ENCODE assay signal across 25 mouse cellular contexts in the genomic region with DNA sequence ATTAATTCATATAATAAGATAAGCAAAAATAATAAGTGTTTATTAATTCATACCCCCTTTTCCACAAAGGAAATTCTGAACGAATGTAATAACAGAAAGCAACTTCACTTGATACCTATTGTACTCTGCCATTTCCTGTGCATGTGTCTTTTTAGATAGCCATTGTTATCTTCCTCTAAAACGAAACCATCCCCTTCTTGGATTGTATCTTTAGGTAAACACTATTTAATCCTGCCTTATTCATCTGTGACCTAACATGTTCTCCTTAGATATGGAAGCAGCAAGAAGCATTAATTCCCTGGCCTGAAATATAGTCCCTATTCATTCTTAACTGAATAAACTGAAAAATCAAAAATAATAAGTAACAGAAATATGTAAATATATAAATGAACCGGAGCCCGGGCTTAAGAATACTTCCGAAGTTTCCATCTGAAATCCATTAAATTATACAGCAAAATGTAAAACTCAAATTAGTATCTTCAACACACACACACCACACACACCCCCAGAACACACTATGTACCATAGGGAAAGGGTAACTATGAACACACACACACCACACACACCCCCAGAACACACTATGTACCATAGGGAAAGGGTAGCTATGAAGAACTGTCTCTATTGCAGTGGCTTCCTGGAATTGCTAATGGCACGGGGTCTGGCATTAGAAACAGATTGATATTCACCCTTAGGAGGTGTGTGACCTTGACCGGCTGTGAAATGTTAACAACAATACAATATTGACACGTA. TPM values are rescaled to one million over a fixed set of nuclear protein-coding genes. Genes with fewer than 3 reads are reported as not detected.
DNase-seq lines count a peak whose midpoint lies in the region; ATAC-seq and TF ChIP-seq lines count a peak whose summit lies in the region.
"Had no signal": no experiment of that assay in that cellular context is flagged by ENCODE, and none has a peak within 500 bp of the region (broad histone marks: within the 10 kb centered on the region; RNA-seq: fewer than 3 reads in every experiment).

No protein-coding gene starts in this region.

- H3K4me2 ChIP-seq in midbrain, embryonic 15.5 days, result no peak overlapping the region
- H3K4me2 ChIP-seq in midbrain, embryonic 13.5 days (replicated peaks), result no peak overlapping the region
- H3K4me2 ChIP-seq in liver, embryonic 14.5 days (ENCODE audit: low read depth), result peak overlapping the region; percentile 18; the same call in 1 of the 2 replicates
- H3K4me2 ChIP-seq in hindbrain, embryonic 16.5 days (ENCODE audit: low read length), result no peak overlapping the region
- H3K4me2 ChIP-seq: embryonic facial prominence, embryonic 13.5 days; forebrain, embryonic 15.5 days; heart, embryonic 13.5 days; hindbrain, embryonic 13.5 days; lung, embryonic 14.5 days; neural tube, embryonic 12.5 days had no signal

- 0 out of 2 replicates have a peak, but pooled peaks have one; percentile 39 for ATAC-seq in midbrain, embryonic 15.5 days (replicated peaks)
- ATAC-seq in midbrain, embryonic 13.5 days, result no peak
- ATAC-seq in liver, embryonic 14.5 days (ENCODE audit: insufficient read depth), result peak; percentile 81
- no peak for ATAC-seq in hindbrain, embryonic 16.5 days
- ATAC-seq: forebrain, embryonic 15.5 days; Patski had no signal

- peak; percentile 59 for DNase-seq in c-Kit-positive CD71-positive TER-119-positive erythroid progenitor cells, embryonic 14.5 days (ENCODE audit: low spot score)
- peak; percentile 44 to 55 (median 48) for DNase-seq in liver, embryonic 14.5 days (ENCODE audit: low read depth in 3 of 3, low spot score in 3 of 3)
- DNase-seq in limb, embryonic 10.5 days (ENCODE audit: low spot score), result no peak
- DNase-seq in heart, adult 2 months, result no peak
- DNase-seq: adrenal gland, postnatal 36 days; cerebellum, adult 11-12 months; cerebellum, postnatal 14 days; gastrocnemius, postnatal 14 days; heart, adult 18-20 months; heart, postnatal 14 days; kidney, adult 2 months; lung, embryonic 14.5 days; right cerebral cortex, postnatal 25 days; spleen, adult 18-20 months had no signal

- H3K36me3 ChIP-seq in midbrain, embryonic 15.5 days (replicated peaks), result no peaks in the 10 kb centered on the region
- H3K36me3 ChIP-seq in midbrain, embryonic 13.5 days, result no peaks in the 10 kb centered on the region
- H3K36me3 ChIP-seq in liver, embryonic 14.5 days (replicated peaks; ENCODE audit: control insufficient read depth, insufficient read depth, low read depth), result peaks cover 48% of the 10 kb centered on the region
- 0 out of 2 replicates have a peak, but pooled peaks cover 3% of the 10 kb centered on the region for H3K36me3 ChIP-seq in limb, embryonic 10.5 days
- no peaks in the 10 kb centered on the region for H3K36me3 ChIP-seq in hindbrain, embryonic 16.5 days (ENCODE audit: control insufficient read depth, insufficient read depth, low read length)
- H3K36me3 ChIP-seq in heart, adult 2 months (ENCODE audit: control insufficient read depth, insufficient read depth, low read length), result peaks cover 4% of the 10 kb centered on the region
- H3K36me3 ChIP-seq: embryonic facial prominence, embryonic 13.5 days; forebrain, embryonic 15.5 days; hindbrain, embryonic 13.5 days; neural tube, embryonic 12.5 days had no signal

- peak; percentile 94 for TF ChIP-seq EP300 in liver, embryonic 14.5 days (IDR thresholded peaks at IDR 0.05; ENCODE audit: low read depth)
- no peak for TF ChIP-seq EP300 in heart, adult 2 months (IDR thresholded peaks at IDR 0.05; ENCODE audit: insufficient read depth, low read depth, low read length)

- no peak overlapping the region for H3K27ac ChIP-seq in midbrain, embryonic 15.5 days
- no peak overlapping the region for H3K27ac ChIP-seq in midbrain, embryonic 13.5 days
- H3K27ac ChIP-seq in liver, embryonic 14.5 days, result peak overlapping the region; percentile 31; the same call in 1 of the 2 replicates
- no peak overlapping the region for H3K27ac ChIP-seq in limb, embryonic 10.5 days
- H3K27ac ChIP-seq in hindbrain, embryonic 16.5 days (ENCODE audit: low read depth, low read length), result no peak overlapping the region
- no peak overlapping the region for H3K27ac ChIP-seq in heart, adult 2 months
- H3K27ac ChIP-seq: embryonic facial prominence, embryonic 13.5 days; forebrain, embryonic 15.5 days; heart, embryonic 13.5 days; hindbrain, embryonic 13.5 days; kidney, postnatal 0 days; midbrain, embryonic 10.5 days; neural tube, embryonic 12.5 days had no signal

- TF ChIP-seq POLR2A in heart, adult 2 months (IDR thresholded peaks at IDR 0.05; ENCODE audit: insufficient read depth, low read depth, low read length), result no peak

- no peaks in the 10 kb centered on the region for H3K4me1 ChIP-seq in midbrain, embryonic 15.5 days
- no peaks in the 10 kb centered on the region for H3K4me1 ChIP-seq in midbrain, embryonic 13.5 days (replicated peaks)
- peaks cover 11 to 13% of the 10 kb centered on the region in 2 experiments for H3K4me1 ChIP-seq in liver, embryonic 14.5 days (replicated peaks; ENCODE audit: control insufficient read depth in 2 of 2, insufficient read depth in 2 of 2, low read length in 1 of 2)
- H3K4me1 ChIP-seq in limb, embryonic 10.5 days, result no peaks in the 10 kb centered on the region
- no peaks in the 10 kb centered on the region for H3K4me1 ChIP-seq in hindbrain, embryonic 16.5 days (ENCODE audit: control insufficient read depth, insufficient read depth, low read depth, low read length)
- H3K4me1 ChIP-seq in heart, adult 2 months (ENCODE audit: control insufficient read depth, insufficient read depth, low read length), result no peaks in the 10 kb centered on the region
- H3K4me1 ChIP-seq: embryonic facial prominence, embryonic 13.5 days; forebrain, embryonic 15.5 days; heart, embryonic 13.5 days; hindbrain, embryonic 13.5 days; midbrain, embryonic 10.5 days; neural tube, embryonic 12.5 days had no signal

- no peaks in the 10 kb centered on the region for H3K27me3 ChIP-seq in midbrain, embryonic 15.5 days (replicated peaks)
- H3K27me3 ChIP-seq in midbrain, embryonic 13.5 days, result no peaks in the 10 kb centered on the region
- H3K27me3 ChIP-seq in liver, embryonic 14.5 days (ENCODE audit: control insufficient read depth, insufficient read depth, low read length), result no peaks in the 10 kb centered on the region
- no peaks in the 10 kb centered on the region for H3K27me3 ChIP-seq in limb, embryonic 10.5 days (ENCODE audit: low read depth, poor library complexity, severe bottlenecking)
- H3K27me3 ChIP-seq in hindbrain, embryonic 16.5 days (replicated peaks; ENCODE audit: control insufficient read depth, insufficient read depth, low read length), result no peaks in the 10 kb centered on the region
- no peaks in the 10 kb centered on the region for H3K27me3 ChIP-seq in heart, adult 2 months (ENCODE audit: control insufficient read depth, insufficient read depth, low read length)
- H3K27me3 ChIP-seq: embryonic facial prominence, embryonic 13.5 days; forebrain, embryonic 15.5 days; heart, embryonic 13.5 days; hindbrain, embryonic 13.5 days; neural tube, embryonic 12.5 days; Patski had no signal

- no peaks in the 10 kb centered on the region for H3K79me2 ChIP-seq in heart, adult 2 months (replicated peaks; ENCODE audit: control insufficient read depth, insufficient read depth, low read length)

- no peak overlapping the region for H3K4me3 ChIP-seq in midbrain, embryonic 15.5 days
- no peak overlapping the region for H3K4me3 ChIP-seq in midbrain, embryonic 13.5 days (replicated peaks)
- H3K4me3 ChIP-seq in liver, embryonic 14.5 days (ENCODE audit: insufficient read depth in 1 of 2, low read depth in 2 of 2, low read length in 2 of 2), result no peak overlapping the region
- no peak overlapping the region for H3K4me3 ChIP-seq in limb, embryonic 10.5 days
- H3K4me3 ChIP-seq in hindbrain, embryonic 16.5 days (ENCODE audit: low read length), result no peak overlapping the region
- H3K4me3 ChIP-seq in heart, adult 2 months, result no peak overlapping the region
- H3K4me3 ChIP-seq: embryonic facial prominence, embryonic 13.5 days; forebrain, embryonic 15.5 days; heart, embryonic 13.5 days; hindbrain, embryonic 13.5 days; midbrain, embryonic 10.5 days; neural tube, embryonic 12.5 days had no signal

- no peaks in the 10 kb centered on the region for H3K9me3 ChIP-seq in midbrain, embryonic 15.5 days
- no peaks in the 10 kb centered on the region for H3K9me3 ChIP-seq in midbrain, embryonic 13.5 days
- no peaks in the 10 kb centered on the region for H3K9me3 ChIP-seq in liver, embryonic 14.5 days (ENCODE audit: control insufficient read depth, low read length)
- no peaks in the 10 kb centered on the region for H3K9me3 ChIP-seq in limb, embryonic 10.5 days (replicated peaks)
- no peaks in the 10 kb centered on the region for H3K9me3 ChIP-seq in hindbrain, embryonic 16.5 days (ENCODE audit: control insufficient read depth, low read length)
- H3K9me3 ChIP-seq: embryonic facial prominence, embryonic 13.5 days; forebrain, embryonic 15.5 days; heart, embryonic 13.5 days; hindbrain, embryonic 13.5 days; midbrain, embryonic 10.5 days; neural tube, embryonic 12.5 days had no signal

- WGBS in midbrain, embryonic 15.5 days, result 74% methylated on average over 8 of the region's 8 CpGs
- WGBS in midbrain, embryonic 13.5 days, result 78% methylated on average over 8 of the region's 8 CpGs
- 60% methylated on average over 8 of the region's 8 CpGs for WGBS in liver, embryonic 14.5 days (ENCODE audit: insufficient replicate concordance)
- 86% methylated on average over 8 of the region's 8 CpGs for WGBS in limb, embryonic 10.5 days
- WGBS in hindbrain, embryonic 16.5 days, result 81% methylated on average over 8 of the region's 8 CpGs
- 72% methylated on average over 8 of the region's 8 CpGs for WGBS in heart, adult 2 months

- no peak overlapping the region for H3K9ac ChIP-seq in midbrain, embryonic 15.5 days
- H3K9ac ChIP-seq in midbrain, embryonic 13.5 days (replicated peaks), result no peak overlapping the region
- no peak overlapping the region for H3K9ac ChIP-seq in liver, embryonic 14.5 days (replicated peaks)
- no peak overlapping the region for H3K9ac ChIP-seq in hindbrain, embryonic 16.5 days (ENCODE audit: low read depth, low read length)
- H3K9ac ChIP-seq in heart, adult 2 months (ENCODE audit: low read depth, low read length), result no peak overlapping the region
- H3K9ac ChIP-seq: embryonic facial prominence, embryonic 13.5 days; forebrain, embryonic 15.5 days; heart, embryonic 13.5 days; hindbrain, embryonic 13.5 days; lung, embryonic 14.5 days; neural tube, embryonic 12.5 days had no signal

- no peak for TF ChIP-seq CTCF in liver, embryonic 14.5 days (IDR thresholded peaks at IDR 0.05; ENCODE audit: low read depth)
- no peak for TF ChIP-seq CTCF in heart, adult 2 months (IDR thresholded peaks at IDR 0.05)

- intact Hi-C loops in heart, adult 2 months (cut with DNase I), result no loop called here

RNA-seq across cellular contexts. Expression of a gene that starts 7.3 kb away (rescaled TPM):
- polyA plus RNA-seq in midbrain, embryonic 15.5 days (2015; fragmentation: Nextera tagmentation; extraction: Ambion mirVana), result 4.6 TPM in 2 replicates
- 4.8 and 5.2 TPM in 2 replicates for polyA plus RNA-seq in midbrain, embryonic 13.5 days (2015; fragmentation: Nextera tagmentation; extraction: Ambion mirVana)
- 6.2 and 8.5 TPM in 2 replicates for polyA plus RNA-seq in liver, embryonic 14.5 days (2012; rRNA removed)
- polyA plus RNA-seq in liver, embryonic 14.5 days (2014; fragmentation: Nextera tagmentation; extraction: Ambion mirVana), result 17.5 and 19.0 TPM in 2 replicates
- 5.7 and 7.9 TPM in 2 replicates for polyA plus RNA-seq in limb, embryonic 10.5 days (2016; fragmentation: Nextera tagmentation; extraction: Ambion mirVana)
- polyA plus RNA-seq in hindbrain, embryonic 16.5 days (2015; fragmentation: Nextera tagmentation; extraction: Ambion mirVana), result 5.6 and 6.2 TPM in 2 replicates
- 10 to 100 TPM; 21.4 to 22.6 TPM for total RNA-seq in heart, adult 2 months (2021)
- polyA plus RNA-seq in heart, adult 2 months (2012; rRNA removed), result 16.5 and 29.4 TPM in 2 replicates

RNA-seq across cellular contexts. Expression of a gene that starts 34.8 kb away (rescaled TPM):
- polyA plus RNA-seq in midbrain, embryonic 15.5 days (2015; fragmentation: Nextera tagmentation; extraction: Ambion mirVana), result 23.0 and 23.8 TPM in 2 replicates
- polyA plus RNA-seq in midbrain, embryonic 13.5 days (2015; fragmentation: Nextera tagmentation; extraction: Ambion mirVana), result 25.0 and 30.6 TPM in 2 replicates
- polyA plus RNA-seq in liver, embryonic 14.5 days (2012; rRNA removed), result 23.7 and 27.3 TPM in 2 replicates
- polyA plus RNA-seq in liver, embryonic 14.5 days (2014; fragmentation: Nextera tagmentation; extraction: Ambion mirVana), result 32.5 and 38.3 TPM in 2 replicates
- 18.9 and 20.1 TPM in 2 replicates for polyA plus RNA-seq in limb, embryonic 10.5 days (2016; fragmentation: Nextera tagmentation; extraction: Ambion mirVana)
- 40.7 and 41.3 TPM in 2 replicates for polyA plus RNA-seq in hindbrain, embryonic 16.5 days (2015; fragmentation: Nextera tagmentation; extraction: Ambion mirVana)
- total RNA-seq in heart, adult 2 months (2021), result 10 to 100 TPM; 15.9 to 16.8 TPM
- polyA plus RNA-seq in heart, adult 2 months (2012; rRNA removed), result 16.8 and 34.1 TPM in 2 replicates

Comparison
In these comparisons a context has a peak if more than half of its experiments do, and no peak if none do; other contexts are left out.
1. ATAC-seq: peak in midbrain, embryonic 15.5 days (single experiment) and liver, embryonic 14.5 days (single experiment); none in midbrain, embryonic 13.5 days (single experiment) and hindbrain, embryonic 16.5 days (single experiment).
2. DNase-seq: peak in c-Kit-positive CD71-positive TER-119-positive erythroid progenitor cells, embryonic 14.5 days (single experiment) and liver, embryonic 14.5 days (3 of 3); none in limb, embryonic 10.5 days (single experiment) and heart, adult 2 months (0 of 2).